Mouse (Mus musculus): Measurements from ENCODE around the gene 9530077C05Rik. TPM values are rescaled to one million over a fixed set of nuclear protein-coding genes. Genes with fewer than 3 reads are reported as not detected.
"Not testable (repeated sequence)": the region's sequence is repeated elsewhere in the genome, so short reads cannot be mapped to it uniquely, and the experiment has no call there.

The 9530077C05Rik gene
- polyA plus RNA-seq, 1 experiment from 2014 or later, result 1.6 TPM

- Histone ChIP-seq H3K4me3 (ENCODE audit: low read depth, low read length) (no peak overlapping the region), H3K36me3 (replicated peaks; ENCODE audit: insufficient read depth, low read length) (peaks cover 46% of the 10 kb centered on the region), H3K27me3 (ENCODE audit: insufficient read depth, low read length) (no peaks in the 10 kb centered on the region), H3K9me3 (ENCODE audit: low read length) (no peaks in the 10 kb centered on the region), H3K9ac (replicated peaks) (no peak overlapping the region), H3K4me1 (ENCODE audit: insufficient read depth) (no peaks in the 10 kb centered on the region), H3K4me2 (ENCODE audit: low read depth, low read length) (no peak overlapping the region), H3K27ac (ENCODE audit: low read depth) (no peak overlapping the region)
- peak; percentile 66 for ATAC-seq
- no peak for DNase-seq
- WGBS (ENCODE audit: insufficient replicate concordance), result 46% methylated on average over 5 of the region's 5 CpGs
- TF ChIP-seq EP300 (IDR thresholded peaks at IDR 0.05; ENCODE audit: low read depth) (no peak), CTCF (IDR thresholded peaks at IDR 0.05; ENCODE audit: low read depth) (no peak)
Observed at GRCm38 (mm10) chr9:22447213-22447612, 35.9 kb downstream of the 9530077C05Rik start.

GRCm38 (mm10) chr9:22448420-22448819 is 37.1 kb downstream of the 9530077C05Rik start:
- TF ChIP-seq EP300 (IDR thresholded peaks at IDR 0.05; ENCODE audit: low read depth) (no peak), CTCF (IDR thresholded peaks at IDR 0.05; ENCODE audit: low read depth) (peak; percentile 27)
- DNase-seq, result no peak
- 77% methylated on average over 13 of the region's 13 CpGs for WGBS (ENCODE audit: insufficient replicate concordance)
- H3K27ac ChIP-seq (ENCODE audit: low read depth), result no peak overlapping the region
- no peaks in the 10 kb centered on the region for H3K9me3 ChIP-seq (ENCODE audit: low read length)
- no peaks in the 10 kb centered on the region for H3K4me1 ChIP-seq (ENCODE audit: insufficient read depth)
- H3K9ac ChIP-seq (replicated peaks), result no peak overlapping the region
- no peaks in the 10 kb centered on the region for H3K27me3 ChIP-seq (ENCODE audit: insufficient read depth, low read length)
- H3K4me2 ChIP-seq (ENCODE audit: low read depth, low read length), result no peak overlapping the region
- no peak overlapping the region for H3K4me3 ChIP-seq (ENCODE audit: low read depth, low read length)
- H3K36me3 ChIP-seq (replicated peaks; ENCODE audit: insufficient read depth, low read length), result peaks cover 58% of the 10 kb centered on the region
- no peak for ATAC-seq

- Histone ChIP-seq H3K9ac (replicated peaks) (no peak overlapping the region), H3K27me3 (ENCODE audit: insufficient read depth, low read length) (no peaks in the 10 kb centered on the region), H3K9me3 (ENCODE audit: low read length) (no peaks in the 10 kb centered on the region), H3K36me3 (replicated peaks; ENCODE audit: insufficient read depth, low read length) (peaks cover 64% of the 10 kb centered on the region), H3K4me2 (ENCODE audit: low read depth, low read length) (no peak overlapping the region), H3K4me3 (ENCODE audit: low read depth, low read length) (no peak overlapping the region), H3K27ac (ENCODE audit: low read depth) (no peak overlapping the region), H3K4me1 (ENCODE audit: insufficient read depth) (no peaks in the 10 kb centered on the region)
- TF ChIP-seq EP300 (IDR thresholded peaks at IDR 0.05; ENCODE audit: low read depth) (no peak), CTCF (IDR thresholded peaks at IDR 0.05; ENCODE audit: low read depth) (no peak)
- 83% methylated on average over 6 of the region's 6 CpGs for WGBS (ENCODE audit: insufficient replicate concordance)
- DNase-seq, result no peak
- no peak for ATAC-seq
Observed at GRCm38 (mm10) chr9:22449209-22449608, 37.9 kb downstream of the 9530077C05Rik start.

GRCm38 (mm10) chr9:22452697-22453096 is 41.4 kb downstream of the 9530077C05Rik start:
- Histone ChIP-seq H3K9ac (replicated peaks) (no peak overlapping the region), H3K4me2 (ENCODE audit: low read depth, low read length) (no peak overlapping the region), H3K27ac (ENCODE audit: low read depth) (no peak overlapping the region), H3K27me3 (ENCODE audit: insufficient read depth, low read length) (no peaks in the 10 kb centered on the region), H3K9me3 (ENCODE audit: low read length) (no peaks in the 10 kb centered on the region), H3K4me1 (ENCODE audit: insufficient read depth) (no peaks in the 10 kb centered on the region), H3K36me3 (replicated peaks; ENCODE audit: insufficient read depth, low read length) (peaks cover 79% of the 10 kb centered on the region), H3K4me3 (ENCODE audit: low read depth, low read length) (no peak overlapping the region)
- no peak for ATAC-seq
- TF ChIP-seq EP300 (IDR thresholded peaks at IDR 0.05; ENCODE audit: low read depth) (no peak), CTCF (IDR thresholded peaks at IDR 0.05; ENCODE audit: low read depth) (no peak)
- no peak for DNase-seq
- WGBS (ENCODE audit: insufficient replicate concordance), result 79% methylated on average over 10 of the region's 10 CpGs

GRCm38 (mm10) chr9:22453501-22453924 is 42.2 kb downstream of the 9530077C05Rik start:
- Histone ChIP-seq H3K4me3 (ENCODE audit: low read depth, low read length) (no peak overlapping the region), H3K27me3 (ENCODE audit: insufficient read depth, low read length) (no peaks in the 10 kb centered on the region), H3K27ac (ENCODE audit: low read depth) (no peak overlapping the region), H3K9me3 (ENCODE audit: low read length) (no peaks in the 10 kb centered on the region), H3K4me2 (ENCODE audit: low read depth, low read length) (no peak overlapping the region), H3K36me3 (replicated peaks; ENCODE audit: insufficient read depth, low read length) (peaks cover 71% of the 10 kb centered on the region), H3K9ac (replicated peaks) (no peak overlapping the region), H3K4me1 (ENCODE audit: insufficient read depth) (peaks cover 3% of the 10 kb centered on the region; the same call in 1 of the 2 replicates)
- WGBS (ENCODE audit: insufficient replicate concordance), result 60% methylated on average over 10 of the region's 10 CpGs
- ATAC-seq (peak; percentile 88), DNase-seq (no peak)
- peak; percentile 95 for TF ChIP-seq EP300 (IDR thresholded peaks at IDR 0.05; ENCODE audit: low read depth)
- no peak for TF ChIP-seq CTCF (IDR thresholded peaks at IDR 0.05; ENCODE audit: low read depth)

GRCm38 (mm10) chr9:22453990-22454389 is 42.7 kb downstream of the 9530077C05Rik start, which contains the start of gene Gm17545:
Gene Gm17545 (plus strand): TSS chr9:22454290.
- H3K36me3 ChIP-seq (replicated peaks; ENCODE audit: insufficient read depth, low read length), result peaks cover 66% of the 10 kb centered on the region
- H3K27me3 ChIP-seq (ENCODE audit: insufficient read depth, low read length); H3K27ac ChIP-seq (ENCODE audit: low read depth); DNase-seq; H3K4me2 ChIP-seq (ENCODE audit: low read depth, low read length); H3K9ac ChIP-seq (replicated peaks); H3K4me3 ChIP-seq (ENCODE audit: low read depth, low read length); H3K9me3 ChIP-seq (ENCODE audit: low read length); ATAC-seq; H3K4me1 ChIP-seq (ENCODE audit: insufficient read depth): not testable (repeated sequence)
- 88% methylated on average over 8 of the region's 8 CpGs for whole genome bisulfite sequencing (ENCODE audit: insufficient replicate concordance)

GRCm38 (mm10) chr9:22455041-22455440 is 43.7 kb downstream of the 9530077C05Rik start:
- ATAC-seq, result no peak
- TF ChIP-seq EP300 (IDR thresholded peaks at IDR 0.05; ENCODE audit: low read depth), result no peak
- TF ChIP-seq CTCF (IDR thresholded peaks at IDR 0.05; ENCODE audit: low read depth), result no peak
- DNase-seq, result no peak
- Histone ChIP-seq H3K36me3 (replicated peaks; ENCODE audit: insufficient read depth, low read length) (peaks cover 62% of the 10 kb centered on the region), H3K4me1 (ENCODE audit: insufficient read depth) (peaks cover 3% of the 10 kb centered on the region; the same call in 1 of the 2 replicates), H3K4me3 (ENCODE audit: low read depth, low read length) (no peak overlapping the region), H3K27me3 (ENCODE audit: insufficient read depth, low read length) (no peaks in the 10 kb centered on the region), H3K27ac (ENCODE audit: low read depth) (no peak overlapping the region), H3K4me2 (ENCODE audit: low read depth, low read length) (no peak overlapping the region), H3K9ac (replicated peaks) (no peak overlapping the region), H3K9me3 (ENCODE audit: low read length) (no peaks in the 10 kb centered on the region)

Measured in liver, postnatal 0 days (tissue).